Mouse (Mus musculus) forebrain, embryonic 11.5 days (tissue): ENCODE results near the gene Esp31. TPM values are rescaled to one million over a fixed set of nuclear protein-coding genes. Genes with fewer than 3 reads are reported as not detected.

Experiments
- ATAC-seq: fragments of 200-750 bp; cut with Nextera tagmentation; replicated peaks from 2 replicates; pipeline ENCODE4 v1.8.0; 2017; ENCODE audit warnings: moderate TSS enrichment; ENCODE audit not compliant: low FRiP score
- DNase-seq: peaks from one replicate; pipeline ENCODE4 v3.0.0-alpha.2; 2017; ENCODE audit warnings: low spot score
- H3K27ac ChIP-seq: fragments of 300-500 bp; sonication (generic); 2 replicates; pipeline ENCODE4 v1.5.1; 2014; ENCODE audit warnings: low read depth, low read length
- H3K27me3 ChIP-seq: fragments of 300-500 bp; sonication (generic); 2 replicates; pipeline ENCODE4 v1.6.1; 2014; ENCODE audit warnings: mild to moderate bottlenecking, low read length, mixed read lengths; ENCODE audit not compliant: control insufficient read depth, insufficient read depth
- H3K36me3 ChIP-seq: fragments of 300-500 bp; sonication (generic); 2 replicates; pipeline ENCODE4 v1.6.1; 2014; ENCODE audit warnings: mild to moderate bottlenecking, low read length, moderate library complexity, mixed read lengths; ENCODE audit not compliant: control insufficient read depth, insufficient read depth
- H3K4me1 ChIP-seq: fragments of 300-500 bp; sonication (generic); replicated peaks from 2 replicates; pipeline ENCODE4 v1.6.1; 2014; ENCODE audit warnings: low read length, mixed read lengths; ENCODE audit not compliant: control insufficient read depth, insufficient read depth
- H3K4me2 ChIP-seq: fragments of 300-500 bp; sonication (generic); 2 replicates; pipeline ENCODE4 v1.6.1; 2014; ENCODE audit warnings: low read depth, mild to moderate bottlenecking, low read length, moderate library complexity, mixed read lengths; ENCODE audit not compliant: severe bottlenecking
- H3K4me3 ChIP-seq: fragments of 300-500 bp; sonication (generic); 2 replicates; pipeline ENCODE4 v1.5.1; 2014; ENCODE audit warnings: low read depth, low read length
- H3K9ac ChIP-seq: fragments of 300-500 bp; sonication (generic); 2 replicates; pipeline ENCODE4 v1.6.1; 2014; ENCODE audit warnings: low read length
- H3K9me3 ChIP-seq: fragments of 300-500 bp; sonication (generic); 2 replicates; pipeline ENCODE4 v1.6.1; 2016; ENCODE audit warnings: low read length, mixed read lengths; ENCODE audit not compliant: control insufficient read depth
- WGBS: fragments of 180-500 bp; shearing (Covaris S2); extraction: QIAGEN DNeasy Blood & Tissue Kit; methylation state at CpG from one replicate; pipeline ENCODE4 v1.1.7; 2014; 5-methylcytosine and 5-hydroxymethylcytosine counted together
- polyA plus RNA-seq: library from polyadenylated mRNA; unstranded; fragments of >200 nt; fragmentation: Nextera tagmentation; extraction: Ambion mirVana; gene quantifications from 2 replicates; pipeline ENCODE4 v1.2.1, GENCODE M21; 2014

Esp31 gene
- polyA plus RNA-seq = not detected in 2 replicates

GRCm38 (mm10) chr17:38639147-38639546, at the start of gene Esp31:
Gene Esp31 (plus strand): TSS chr17:38639447.
- Histone ChIP-seq H3K9ac (no peak within 1 kb of the TSS), H3K4me1 (no peaks in the 10 kb centered on the region), H3K36me3 (no peaks in the 10 kb centered on the region), H3K27ac (no peak within 1 kb of the TSS), H3K9me3 (no peaks in the 10 kb centered on the region), H3K4me2 (no peak within 1 kb of the TSS), H3K4me3 (no peak within 1 kb of the TSS), H3K27me3 (no peaks in the 10 kb centered on the region)
- ATAC-seq (no peak), DNase-seq (no peak)
- WGBS = 90% methylated on average over 2 of the region's 2 CpGs

Other genes starting within 250 kb of the Esp31 start
- gene Esp36, start 219.3 kb upstream of the Esp31 start, polyA plus RNA-seq = not detected in 2 replicates
- not detected in 2 replicates for gene Esp34, start 85.3 kb upstream of the Esp31 start, polyA plus RNA-seq